Mouse (Mus musculus) c-Kit-negative CD71-positive TER-119-positive erythroid progenitor cells, embryonic 14.5 days (primary cell): Measurements from ENCODE around the gene Pfkfb3.

ENCODE experiments used
- DNase-seq: peaks from one replicate; pipeline ENCODE4 v3.0.0-alpha.2; 2013; ENCODE audit warnings: low read depth, low spot score

Gene Pfkfb3

DNA sequence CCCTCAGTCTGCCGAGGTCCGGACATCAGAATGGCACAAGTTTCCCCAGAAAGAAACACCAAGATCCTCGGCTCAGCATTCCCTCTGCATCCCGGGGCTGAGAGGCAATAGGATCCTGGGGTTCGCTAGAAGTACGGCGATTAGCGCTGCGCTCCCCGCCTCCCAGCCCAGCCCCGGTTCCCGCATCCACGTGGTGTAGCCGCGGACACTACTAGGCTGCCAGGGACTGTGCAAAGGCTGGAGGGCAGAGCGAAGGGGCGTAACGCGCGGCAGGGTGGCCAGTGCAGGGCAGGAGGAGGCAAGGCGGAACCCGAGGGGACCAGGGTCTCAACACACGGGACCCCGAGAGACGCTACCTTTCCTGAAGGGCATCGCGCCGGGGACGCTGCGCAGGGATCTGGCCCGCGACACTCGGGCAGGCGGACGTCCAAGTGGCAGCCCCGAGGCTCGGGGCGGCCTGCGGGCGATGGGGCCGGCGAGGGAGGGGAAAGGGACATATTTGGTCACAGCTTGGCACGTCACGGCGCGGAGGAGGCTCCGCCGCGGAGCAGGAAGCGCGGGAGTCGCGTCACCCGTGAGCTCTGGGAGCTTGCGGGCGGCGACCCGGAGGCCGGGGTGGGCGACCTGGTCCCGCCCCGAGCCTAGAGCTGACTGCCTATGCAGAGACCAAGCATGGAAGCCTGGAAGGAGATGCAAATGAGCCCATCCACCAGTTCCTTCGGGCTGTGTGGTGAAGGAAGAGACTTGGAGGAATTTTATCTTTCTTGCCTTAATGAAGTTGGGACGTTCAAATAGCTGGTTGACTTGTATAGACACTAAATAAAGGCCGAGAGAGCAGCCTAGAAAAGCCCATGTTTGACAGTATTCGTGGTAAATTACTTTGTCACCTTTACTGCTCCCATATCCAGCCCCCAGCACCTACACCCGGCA, at the start of gene Pfkfb3:
TSS of gene Pfkfb3 (minus strand) at position 607 of the 930 bp plus-strand sequence.
- DNase-seq, result no peak

DNA sequence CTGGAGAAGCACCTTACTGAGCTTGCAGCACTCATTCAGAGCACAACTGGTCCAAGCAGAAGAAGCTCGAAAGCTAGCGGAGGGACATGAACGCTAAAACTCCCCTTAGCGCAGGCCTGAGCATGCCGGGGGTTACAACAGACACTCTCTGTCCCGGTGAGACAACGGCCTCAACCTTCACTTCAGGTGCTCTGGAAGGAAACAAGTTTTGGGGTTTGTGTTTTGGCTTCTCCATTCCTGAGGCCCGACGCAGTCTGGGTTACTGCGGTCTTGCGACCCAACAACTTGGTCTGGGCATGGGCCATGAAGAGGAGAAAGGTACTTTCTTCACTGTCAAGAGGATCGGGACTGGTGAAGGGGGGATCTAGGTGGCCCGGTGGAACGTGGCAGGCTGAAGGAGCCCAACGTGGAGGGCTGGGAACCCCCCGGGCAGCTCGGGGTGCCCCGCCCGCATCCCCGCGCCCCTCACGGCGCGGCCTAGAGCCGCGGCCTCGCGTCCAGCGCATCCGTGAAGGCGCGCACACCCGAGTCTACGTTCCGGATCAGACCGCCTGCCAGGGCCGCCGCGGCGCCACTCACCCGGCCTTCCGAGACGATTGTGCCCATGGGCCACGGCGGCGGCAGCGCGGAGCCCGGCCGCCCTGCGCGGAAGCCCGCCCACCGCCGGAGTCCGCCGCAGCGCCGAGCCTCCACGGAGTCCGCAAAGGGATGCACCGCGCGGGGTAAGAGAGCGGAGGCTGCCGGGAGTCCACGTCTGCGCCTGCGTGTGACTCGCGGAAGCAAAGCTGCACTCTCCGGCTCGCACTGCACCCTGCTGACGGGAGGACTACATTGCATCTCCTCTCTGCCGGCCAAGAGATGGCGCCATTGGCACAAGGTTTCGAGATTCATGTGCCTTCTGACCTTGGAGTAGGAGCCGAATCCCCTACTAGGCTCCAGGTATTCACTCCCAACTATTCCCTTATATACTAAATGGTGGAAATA, 48.9 kb upstream of the Pfkfb3 start:
- DNase-seq, result peak; percentile 77

DNA sequence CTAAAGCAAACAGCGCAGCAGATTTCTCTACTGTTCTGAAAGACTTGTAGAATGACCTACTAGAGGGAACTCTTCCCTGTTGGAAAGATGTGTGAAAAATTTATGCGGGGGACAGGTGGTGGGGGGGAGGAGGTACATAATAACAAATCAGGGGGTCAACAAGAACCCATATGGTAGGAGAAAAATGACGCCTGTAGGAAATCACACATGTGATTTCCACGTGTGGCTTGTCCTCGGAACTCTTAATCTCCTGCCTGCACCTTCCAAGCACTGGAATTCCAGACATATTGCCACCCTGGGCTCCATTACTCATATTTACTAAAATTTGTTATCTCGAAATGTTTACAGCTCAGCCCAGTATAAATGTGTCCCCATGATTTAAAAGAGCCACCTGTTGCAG, 47.9 kb upstream of the Pfkfb3 start:
- no peak for DNase-seq

DNA sequence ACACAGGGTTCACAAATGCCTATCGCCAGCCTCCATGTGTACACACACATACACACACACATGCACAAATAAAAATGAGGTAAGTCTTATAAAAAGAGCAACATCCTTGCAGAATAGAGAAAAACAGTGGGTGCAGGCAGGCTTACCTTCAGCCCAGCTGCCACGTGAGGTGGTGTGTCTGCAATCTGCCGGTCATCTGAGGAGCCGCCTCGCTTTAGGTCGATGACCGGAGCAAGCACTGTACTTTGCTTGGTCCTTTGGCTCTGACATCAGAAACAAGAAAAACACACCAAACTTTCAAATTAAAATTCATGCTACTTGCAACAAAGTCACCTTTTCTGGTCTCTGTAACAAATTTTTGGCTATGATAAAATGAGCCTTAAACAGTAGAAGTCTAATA, 44.0 kb upstream of the Pfkfb3 start:
- DNase-seq, result no peak

DNA sequence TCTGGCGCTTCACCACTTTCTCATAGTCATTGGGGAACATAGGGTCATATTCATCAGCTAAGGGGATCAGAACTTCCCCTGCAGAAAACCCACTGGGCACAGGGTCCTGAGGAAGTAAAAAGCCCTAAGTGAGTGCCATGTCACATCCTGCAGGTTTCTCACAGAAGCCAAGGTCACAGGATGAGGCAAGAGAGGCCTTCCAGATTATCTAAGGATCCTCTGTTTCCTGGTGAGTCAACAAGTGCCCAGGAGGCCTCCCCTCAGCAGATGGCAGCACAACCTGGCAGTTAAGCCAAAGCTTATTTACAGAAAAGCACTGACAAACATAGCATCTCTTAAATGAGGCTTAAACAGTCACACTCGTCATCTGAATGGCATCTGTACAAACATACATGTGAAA, 42.8 kb upstream of the Pfkfb3 start:
- no peak for DNase-seq

DNA sequence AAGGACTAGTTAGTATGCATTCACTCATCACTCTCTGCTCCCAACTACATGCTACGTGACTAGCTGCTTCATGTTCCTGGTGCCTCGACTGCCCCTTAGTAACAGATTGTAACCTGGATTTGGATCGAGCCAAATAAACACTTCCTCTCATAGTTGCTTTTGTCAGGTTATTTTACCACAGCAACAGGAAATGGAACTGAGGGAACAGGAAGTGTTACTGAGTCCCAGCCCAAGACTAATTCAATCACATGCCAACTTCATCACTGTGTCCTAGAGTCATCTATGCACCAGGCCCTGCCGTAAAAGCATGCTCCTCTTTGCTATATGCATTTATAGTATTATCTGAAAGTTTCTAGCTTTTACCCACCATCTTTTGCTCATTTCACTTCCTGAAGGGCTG, 34.1 kb upstream of the Pfkfb3 start:
- no peak for DNase-seq

DNA sequence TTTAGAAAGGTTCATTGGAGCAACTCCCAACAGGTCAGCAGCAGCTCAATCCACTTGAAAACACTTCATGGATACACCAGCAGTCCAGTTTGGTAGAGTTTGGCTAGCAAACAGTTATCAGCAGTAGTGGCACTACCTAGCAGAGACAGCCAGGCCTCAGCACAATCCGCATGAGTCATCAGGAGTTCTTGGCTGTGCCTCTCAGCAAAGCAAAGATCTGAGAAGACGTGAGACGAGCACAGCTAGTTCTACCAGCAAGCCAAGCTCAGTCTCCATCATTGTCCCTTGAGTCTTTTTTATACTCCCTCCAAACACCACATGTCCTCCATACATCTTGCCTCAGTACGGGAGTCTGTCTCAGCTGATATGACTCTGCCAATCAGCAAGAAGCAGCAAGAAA, 25.5 kb upstream of the Pfkfb3 start:
- no peak for DNase-seq

DNA sequence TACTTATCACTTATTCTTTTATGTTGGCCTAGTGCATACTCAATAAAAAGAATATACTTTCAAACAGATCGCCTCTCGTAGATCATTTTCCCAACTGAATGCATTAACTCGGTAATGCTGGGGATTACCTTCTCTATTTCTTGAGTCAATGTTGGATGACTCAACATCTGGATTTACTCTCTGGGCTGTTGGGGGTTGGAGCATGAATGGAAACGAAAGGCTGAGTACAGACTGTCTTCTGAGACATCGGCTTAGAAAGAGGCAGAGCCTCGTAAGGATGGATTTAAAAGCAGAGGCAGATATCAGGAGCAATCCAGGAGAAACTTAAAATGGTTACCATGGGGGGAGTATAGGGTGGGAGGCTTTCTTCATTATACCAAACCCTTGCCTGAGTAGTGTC, 24.3 kb upstream of the Pfkfb3 start:
- no peak for DNase-seq

DNA sequence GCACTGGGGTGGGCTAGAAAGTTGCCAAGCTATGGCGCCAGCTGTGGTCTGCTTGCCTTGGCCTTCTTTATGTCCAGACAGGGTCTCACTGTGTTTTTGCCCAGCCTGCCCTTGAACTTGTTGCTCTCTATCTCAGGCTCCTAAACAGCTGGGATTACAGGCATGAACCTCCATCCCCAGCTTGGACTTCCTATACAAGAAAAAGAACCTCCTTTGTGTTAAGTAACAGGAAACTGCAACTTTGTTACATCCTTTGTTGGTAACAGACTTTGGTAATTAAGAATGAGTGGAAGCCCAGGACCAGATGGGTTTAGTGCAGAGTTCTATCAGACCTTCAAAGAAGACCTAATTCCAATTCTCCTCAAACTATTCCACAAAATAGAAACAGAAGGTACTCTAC, 19.8 kb upstream of the Pfkfb3 start:
- DNase-seq, result no peak

DNA sequence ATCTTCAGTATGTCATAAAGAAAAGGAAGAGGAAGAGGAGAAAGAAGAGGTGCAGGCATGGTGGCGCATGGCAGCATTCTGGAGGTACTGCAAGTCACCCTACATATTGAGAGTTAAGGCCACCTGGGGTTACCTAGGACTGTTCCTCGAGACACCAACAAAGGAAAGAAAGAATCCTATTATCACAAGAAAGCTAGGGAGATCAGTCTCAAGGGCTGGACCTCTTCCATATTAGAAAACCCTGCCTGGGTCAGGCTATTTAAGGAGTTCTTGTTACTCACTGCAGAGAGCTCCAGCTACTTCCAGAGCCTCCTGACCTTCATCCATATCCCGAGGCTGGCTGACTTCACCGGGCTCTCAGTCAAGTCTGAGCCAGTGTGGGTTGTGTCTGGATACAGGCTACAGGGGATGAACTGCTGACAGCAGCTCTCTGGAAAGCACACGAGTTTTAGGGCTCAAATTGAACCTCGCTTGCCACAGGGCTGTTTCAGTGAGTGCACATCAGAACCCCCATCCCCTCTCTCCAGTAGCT, 17.2 kb upstream of the Pfkfb3 start:
- DNase-seq, result no peak

DNA sequence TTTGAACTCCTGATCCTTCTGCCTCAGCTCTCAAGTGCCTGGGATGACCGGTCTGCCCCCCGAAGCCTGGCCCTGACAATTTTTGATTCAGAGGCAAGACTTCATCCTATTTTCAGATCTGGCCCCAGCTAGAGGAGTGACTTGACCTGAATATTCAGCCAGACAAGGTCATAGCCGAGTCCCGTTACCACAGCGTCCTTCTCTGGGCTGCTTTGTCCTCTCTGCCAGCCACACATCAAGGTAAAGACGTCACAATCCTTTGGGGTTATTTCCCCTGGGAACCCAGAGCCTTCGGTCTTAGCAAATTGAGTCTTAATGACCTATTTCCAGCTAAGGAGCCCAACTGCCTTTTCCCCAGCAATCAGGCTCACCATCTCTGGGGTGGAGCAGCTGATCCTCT, 14.6 kb upstream of the Pfkfb3 start:
- DNase-seq, result no peak

DNA sequence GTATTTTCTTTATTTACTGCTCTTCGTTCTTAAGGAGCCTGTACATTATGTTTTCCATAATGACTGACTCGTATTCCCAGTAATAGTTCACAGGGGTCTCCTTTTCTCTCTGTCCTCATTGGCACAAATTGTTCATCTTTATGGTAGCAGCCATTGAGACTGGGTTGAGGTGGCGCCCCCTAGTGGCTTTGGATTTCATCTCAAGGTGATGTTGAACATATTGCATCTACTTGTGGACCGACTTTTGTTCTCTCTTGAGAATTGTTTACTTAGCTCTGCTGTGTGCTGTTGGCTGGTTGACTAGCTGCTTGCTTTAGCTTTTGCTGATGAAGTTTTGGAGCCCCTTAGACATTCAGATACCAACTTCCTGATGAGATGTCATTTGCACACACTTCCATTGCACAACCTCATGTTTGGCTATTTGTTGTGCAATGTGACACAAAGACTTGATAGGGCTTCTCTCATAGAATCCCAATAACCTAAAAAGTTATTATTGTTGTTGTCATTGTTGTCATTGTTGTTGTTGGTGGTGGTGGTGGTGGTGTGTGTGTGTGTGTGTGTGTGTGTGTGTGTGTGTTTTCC, 14.0 kb upstream of the Pfkfb3 start:
- peak; percentile 25 for DNase-seq

DNA sequence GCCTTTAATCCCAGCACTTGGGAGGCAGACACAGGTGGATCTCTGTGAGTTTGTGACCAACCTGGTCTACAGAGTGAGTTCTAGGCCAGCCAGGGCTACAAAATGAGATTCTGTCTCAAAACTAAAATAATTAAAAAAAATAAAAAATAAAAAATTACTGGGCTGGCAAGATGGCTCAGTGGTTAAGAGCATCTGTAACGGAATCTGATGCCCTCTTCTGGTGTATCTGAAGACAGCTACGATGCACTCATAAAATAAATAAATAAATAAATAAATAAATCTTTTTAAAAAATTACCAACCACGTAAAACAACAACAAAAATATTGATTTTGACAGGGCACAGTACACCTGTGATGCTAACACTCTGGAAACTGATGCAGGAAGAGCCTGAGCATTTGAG, 13.0 kb upstream of the Pfkfb3 start:
- no peak for DNase-seq

DNA sequence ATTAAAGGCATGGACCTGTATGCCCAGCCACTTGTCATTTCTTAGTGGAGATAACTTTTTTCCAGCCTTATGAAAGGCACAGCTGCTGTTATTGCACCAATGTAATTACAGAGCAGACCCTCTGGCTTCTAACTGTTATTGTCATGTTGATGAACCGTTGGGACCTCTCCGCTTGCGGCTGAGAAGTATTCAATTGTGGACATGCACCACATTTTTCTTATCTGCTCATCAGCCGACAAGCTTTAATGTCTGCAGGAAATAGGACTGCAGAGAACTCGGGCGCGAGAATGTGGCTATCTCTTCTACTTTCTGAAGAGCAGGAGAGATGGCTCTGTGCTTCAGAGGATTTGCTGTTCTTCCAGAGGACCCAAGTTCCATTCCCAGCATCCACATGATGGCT, 12.4 kb upstream of the Pfkfb3 start:
- DNase-seq, result no peak

DNA sequence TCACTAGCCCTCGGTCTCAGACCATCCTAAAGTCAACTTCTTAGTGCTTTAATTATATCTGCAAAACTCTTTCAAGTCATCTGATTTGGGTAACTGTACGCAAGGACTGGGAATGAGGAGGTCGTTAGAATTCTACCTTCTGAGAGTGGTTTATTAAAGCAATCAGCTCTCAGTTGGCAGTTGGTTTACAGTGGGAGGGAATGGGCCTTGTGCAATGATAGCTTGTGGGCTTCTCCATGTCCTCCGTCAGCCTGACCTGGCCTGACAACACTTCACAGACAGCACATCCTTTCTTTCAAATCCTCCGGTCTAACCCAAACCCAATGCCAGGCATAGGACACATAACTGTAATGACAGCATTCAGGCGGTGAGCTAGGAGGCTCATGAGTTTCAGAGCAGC, 10.9 kb upstream of the Pfkfb3 start:
- no peak for DNase-seq

DNA sequence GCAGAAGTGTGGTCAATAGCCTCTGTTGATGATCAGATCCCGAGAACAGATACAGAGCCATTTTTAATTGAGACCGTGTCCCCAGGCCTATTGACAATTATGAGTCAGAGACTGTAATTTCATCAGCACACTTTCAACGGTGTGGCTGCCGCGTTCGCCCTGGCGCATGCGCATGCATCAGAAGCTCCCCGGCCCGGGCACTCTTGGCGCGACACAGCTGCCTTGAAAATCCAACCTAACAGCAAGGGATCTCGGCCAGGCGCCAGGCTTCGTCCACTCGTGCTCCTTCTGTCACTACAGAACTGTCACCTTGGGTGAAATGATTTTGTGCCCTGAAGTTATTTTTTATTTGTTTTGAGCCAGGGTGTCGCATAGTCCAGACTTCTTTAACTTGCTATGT, 9.4 kb upstream of the Pfkfb3 start:
- no peak for DNase-seq

DNA sequence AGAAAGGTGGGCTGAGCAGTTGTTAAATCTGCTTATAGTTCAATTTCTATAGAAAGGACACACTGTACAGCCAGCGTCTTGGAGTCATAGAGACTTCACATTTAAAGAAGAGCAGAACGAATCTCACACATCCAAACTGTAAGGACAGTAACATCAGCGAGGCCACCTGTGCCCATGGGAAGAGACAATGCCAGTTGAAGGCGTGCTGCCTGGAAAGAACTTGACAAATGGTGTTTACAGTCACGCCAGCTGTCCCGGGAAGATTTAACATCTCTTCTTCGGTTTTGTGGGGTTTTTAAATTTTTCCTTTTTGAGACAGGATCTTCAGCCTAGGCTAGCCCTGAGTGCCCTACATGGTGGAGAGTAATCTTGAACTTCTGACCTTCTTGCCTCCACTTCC, 4.8 kb upstream of the Pfkfb3 start:
- DNase-seq, result no peak

DNA sequence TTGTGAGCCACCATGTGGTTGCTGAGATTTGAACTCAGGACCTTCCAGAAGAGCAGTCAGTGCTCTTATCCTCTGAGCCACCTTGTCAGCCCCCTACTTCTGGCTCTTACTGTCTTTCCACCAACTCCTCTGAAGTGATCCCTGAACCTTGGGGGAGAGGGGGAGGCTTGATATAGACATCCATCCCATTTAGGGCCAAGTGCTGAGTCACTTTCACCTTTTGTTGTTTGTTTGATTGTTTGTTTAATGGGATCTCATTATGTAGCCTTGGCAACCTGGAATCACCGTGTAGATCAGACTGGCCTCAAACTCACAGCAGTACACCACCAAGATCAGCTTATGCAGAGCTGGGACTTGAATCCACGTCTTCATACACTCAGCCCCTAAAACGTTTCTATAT, 3.4 kb upstream of the Pfkfb3 start:
- no peak for DNase-seq

DNA sequence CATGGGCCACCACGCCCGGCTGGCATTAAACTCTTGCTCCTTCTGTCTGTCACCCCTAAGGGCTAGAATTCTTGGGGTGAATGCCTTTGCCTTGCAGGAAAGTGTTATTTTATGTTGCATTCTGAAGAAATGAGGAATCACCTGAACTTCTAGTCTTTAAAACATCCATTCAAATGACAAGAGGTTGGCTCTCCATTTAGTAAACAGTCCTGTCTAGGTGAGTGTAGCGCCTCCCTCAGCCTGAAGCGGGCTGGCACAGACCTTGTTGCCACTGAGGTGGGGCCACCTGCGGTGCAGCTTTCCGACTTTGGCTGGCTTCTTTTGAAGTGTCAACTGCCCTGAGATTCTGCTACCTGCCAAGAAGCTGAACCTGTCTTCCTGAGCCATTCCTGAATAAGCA, 1.4 kb upstream of the Pfkfb3 start:
- DNase-seq, result no peak

DNA sequence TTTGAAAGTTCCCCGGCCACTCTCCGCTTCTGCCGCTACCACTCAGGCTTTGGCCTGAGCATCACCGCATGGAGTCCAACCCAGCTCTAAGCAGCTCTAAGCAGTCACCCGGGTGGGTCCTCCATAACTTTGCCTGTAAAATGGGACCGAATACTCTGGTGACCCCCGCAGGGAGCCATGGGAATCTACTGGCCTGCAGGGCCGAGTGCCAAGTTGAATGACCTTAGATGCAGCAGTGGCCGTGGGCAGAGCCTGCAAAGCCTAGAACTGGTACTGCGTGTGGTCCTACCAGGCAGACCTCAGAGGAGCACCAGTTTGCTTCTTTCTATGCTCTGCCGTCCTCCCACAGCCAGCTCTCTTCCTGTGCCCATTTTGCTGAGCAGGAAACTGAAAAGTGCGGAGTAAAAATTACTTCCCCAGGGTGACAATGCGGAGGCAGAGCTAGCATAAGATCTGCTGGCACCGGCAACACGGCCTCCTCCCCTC, 868 bp downstream of the Pfkfb3 start:
- no peak for DNase-seq

DNA sequence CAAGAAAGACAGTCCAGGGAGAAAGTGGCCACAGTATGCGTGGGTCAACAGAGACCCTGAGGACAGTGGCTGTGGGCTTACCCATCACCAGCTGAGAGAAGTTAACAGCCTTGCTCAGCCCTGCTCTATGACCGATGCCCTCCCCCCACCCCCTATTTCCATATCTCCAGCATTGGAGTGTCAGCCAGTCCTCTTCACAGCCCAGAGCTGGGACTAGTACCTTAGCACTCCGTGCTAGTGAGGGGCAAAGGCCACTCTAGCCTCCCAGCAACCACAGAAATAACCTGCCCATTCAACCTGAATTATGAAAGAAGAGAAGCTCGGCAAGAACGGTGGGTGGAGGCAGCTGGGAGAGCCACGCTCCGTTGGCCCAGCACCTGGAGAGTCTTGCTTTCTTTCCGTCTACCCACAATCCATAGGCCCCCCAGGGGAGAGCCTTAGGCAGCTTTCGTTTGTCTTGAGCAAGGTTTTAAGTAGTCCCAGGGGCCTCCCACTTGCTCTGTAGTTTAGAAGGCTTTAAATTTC, 1.5 kb downstream of the Pfkfb3 start:
- no peak for DNase-seq

DNA sequence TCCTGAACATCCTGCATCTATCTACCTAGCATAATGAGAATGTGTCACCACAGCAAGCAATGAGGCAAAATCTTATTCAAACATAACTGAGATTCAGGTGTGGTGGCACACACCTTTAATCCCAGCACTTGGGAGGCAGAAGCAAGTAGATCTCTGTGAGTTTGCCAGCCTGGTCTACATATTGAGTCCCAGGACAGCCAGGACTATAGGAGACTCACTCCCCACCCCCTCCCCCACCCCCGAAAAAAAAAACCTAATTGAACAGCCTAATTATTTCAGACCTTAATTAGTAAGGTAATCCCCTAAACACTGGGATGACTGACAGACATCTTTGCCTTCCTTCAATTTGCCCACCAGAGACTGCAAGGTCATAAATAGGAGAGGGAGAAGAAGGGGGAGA, 2.2 kb downstream of the Pfkfb3 start:
- no peak for DNase-seq
